Mouse (Mus musculus): Measurements from ENCODE around the gene Basp1.
A peak's percentile ranks its signal among the peaks of the same experiment; 100 is the strongest.
"Not testable (repeated sequence)": the region's sequence is repeated elsewhere in the genome, so short reads cannot be mapped to it uniquely, and the experiment has no call there.

The Basp1 gene

GRCm38 (mm10) chr15:25413378-25413901 lies at the start of gene Basp1:
Gene Basp1 (minus strand): TSS chr15:25413764.
- DNase-seq (ENCODE audit: low spot score in 2 of 2), result peak; percentile 43 to 59

- not testable (repeated sequence) for DNase-seq (ENCODE audit: low spot score in 2 of 2)
These were observed 49.5 kb upstream of the Basp1 start for GRCm38 (mm10) chr15:25463076-25463475.

- DNase-seq (ENCODE audit: low spot score in 2 of 2), result no peak
These were observed 48.6 kb upstream of the Basp1 start for GRCm38 (mm10) chr15:25462056-25462762.

- DNase-seq (ENCODE audit: low spot score in 2 of 2), result no peak
These were observed 46.3 kb upstream of the Basp1 start for GRCm38 (mm10) chr15:25459901-25460300.

GRCm38 (mm10) chr15:25457421-25457820 lies 43.9 kb upstream of the Basp1 start:
- no peak for DNase-seq (ENCODE audit: low spot score in 2 of 2)

GRCm38 (mm10) chr15:25453538-25453937 lies 40.0 kb upstream of the Basp1 start:
- no peak for DNase-seq (ENCODE audit: low spot score in 2 of 2)

- no peak for DNase-seq (ENCODE audit: low spot score in 2 of 2)
These were observed 35.8 kb upstream of the Basp1 start for GRCm38 (mm10) chr15:25449348-25449747.

- no peak for DNase-seq (ENCODE audit: low spot score in 2 of 2)
These were observed 35.3 kb upstream of the Basp1 start for GRCm38 (mm10) chr15:25448703-25449340.

GRCm38 (mm10) chr15:25447136-25447535 lies 33.6 kb upstream of the Basp1 start:
- no peak for DNase-seq (ENCODE audit: low spot score in 2 of 2)

- DNase-seq (ENCODE audit: low spot score in 2 of 2), result no peak
These were observed 32.6 kb upstream of the Basp1 start for GRCm38 (mm10) chr15:25446155-25446487.

GRCm38 (mm10) chr15:25445361-25446154 lies 32.0 kb upstream of the Basp1 start:
- DNase-seq (ENCODE audit: low spot score in 2 of 2), result no peak

GRCm38 (mm10) chr15:25444208-25444607 lies 30.6 kb upstream of the Basp1 start:
- DNase-seq (ENCODE audit: low spot score in 2 of 2), result no peak

GRCm38 (mm10) chr15:25443140-25443790 lies 29.7 kb upstream of the Basp1 start:
- DNase-seq (ENCODE audit: low spot score in 2 of 2), result no peak

GRCm38 (mm10) chr15:25441868-25442185 lies 28.3 kb upstream of the Basp1 start:
- DNase-seq (ENCODE audit: low spot score in 2 of 2), result no peak

- DNase-seq (ENCODE audit: low spot score in 2 of 2), result peak in 1 of 2 experiments; percentile 16
These were observed 27.7 kb upstream of the Basp1 start for GRCm38 (mm10) chr15:25440991-25441867.

GRCm38 (mm10) chr15:25440317-25440716 lies 26.8 kb upstream of the Basp1 start:
- no peak for DNase-seq (ENCODE audit: low spot score in 2 of 2)

GRCm38 (mm10) chr15:25432341-25432740 lies 18.8 kb upstream of the Basp1 start:
- DNase-seq (ENCODE audit: low spot score in 2 of 2), result no peak

- DNase-seq (ENCODE audit: low spot score in 2 of 2), result no peak
These were observed 16.6 kb upstream of the Basp1 start for GRCm38 (mm10) chr15:25430167-25430566.

GRCm38 (mm10) chr15:25429007-25429406 lies 15.4 kb upstream of the Basp1 start:
- DNase-seq (ENCODE audit: low spot score in 2 of 2), result no peak

- no peak for DNase-seq (ENCODE audit: low spot score in 2 of 2)
These were observed 15.0 kb upstream of the Basp1 start for GRCm38 (mm10) chr15:25428551-25428950.

GRCm38 (mm10) chr15:25420266-25420665 lies 6.7 kb upstream of the Basp1 start:
- DNase-seq (ENCODE audit: low spot score in 2 of 2), result no peak

Data from right cerebral cortex, postnatal 36 days (tissue).